Mouse (Mus musculus): ENCODE measurements around the gene Anapc5. TPM values are rescaled to one million over a fixed set of nuclear protein-coding genes. Genes with fewer than 3 reads are reported as not detected.

The Anapc5 gene
- polyA plus RNA-seq, 2 experiments, result 156 to 219 TPM

GRCm38 (mm10) chr5:122800345-122801010 lies 20.7 kb downstream of the Anapc5 start:
- Histone ChIP-seq H3K36me3 (replicated peaks; ENCODE audit: control insufficient read depth, insufficient read depth, low read depth) (peaks cover 84% of the 10 kb centered on the region), H3K4me2 (ENCODE audit: low read depth) (no peak overlapping the region), H3K4me3 (ENCODE audit: insufficient read depth in 1 of 2, low read depth in 2 of 2, low read length in 2 of 2) (no peak overlapping the region), H3K4me1 (replicated peaks; ENCODE audit: control insufficient read depth in 2 of 2, insufficient read depth in 2 of 2, low read length in 1 of 2) (peaks cover 0 to 20% of the 10 kb centered on the region in 2 experiments; a peak in 2 of 4 replicates), H3K9me3 (ENCODE audit: control insufficient read depth, low read length) (no peaks in the 10 kb centered on the region), H3K27me3 (ENCODE audit: control insufficient read depth, insufficient read depth, low read length) (no peaks in the 10 kb centered on the region), H3K9ac (replicated peaks) (no peak overlapping the region), H3K27ac (peak overlapping the region; percentile 22; the same call in 1 of the 2 replicates)
- no peak for DNase-seq (ENCODE audit: low read depth in 3 of 3, low spot score in 3 of 3)
- no peak for TF ChIP-seq CTCF (IDR thresholded peaks at IDR 0.05; ENCODE audit: low read depth)
- no peak for TF ChIP-seq EP300 (IDR thresholded peaks at IDR 0.05; ENCODE audit: low read depth)
- 77% methylated on average over 13 of the region's 13 CpGs for WGBS (ENCODE audit: insufficient replicate concordance)
- ATAC-seq (ENCODE audit: insufficient read depth), result peak; percentile 39

- TF ChIP-seq EP300 (IDR thresholded peaks at IDR 0.05; ENCODE audit: low read depth), result no peak
- no peak for TF ChIP-seq CTCF (IDR thresholded peaks at IDR 0.05; ENCODE audit: low read depth)
- Histone ChIP-seq H3K4me3 (ENCODE audit: insufficient read depth in 1 of 2, low read depth in 2 of 2, low read length in 2 of 2) (no peak overlapping the region), H3K4me1 (replicated peaks; ENCODE audit: control insufficient read depth in 2 of 2, insufficient read depth in 2 of 2, low read length in 1 of 2) (peaks cover 0 to 20% of the 10 kb centered on the region in 2 experiments; a peak in 2 of 4 replicates), H3K9ac (replicated peaks) (no peak overlapping the region), H3K4me2 (ENCODE audit: low read depth) (no peak overlapping the region), H3K9me3 (ENCODE audit: control insufficient read depth, low read length) (no peaks in the 10 kb centered on the region), H3K27ac (no peak overlapping the region), H3K36me3 (replicated peaks; ENCODE audit: control insufficient read depth, insufficient read depth, low read depth) (peaks cover 82% of the 10 kb centered on the region), H3K27me3 (ENCODE audit: control insufficient read depth, insufficient read depth, low read length) (no peaks in the 10 kb centered on the region)
- ATAC-seq (ENCODE audit: insufficient read depth) (0 out of 2 replicates have a peak, but pooled peaks have one; percentile 4), DNase-seq (ENCODE audit: low read depth in 3 of 3, low spot score in 3 of 3) (no peak)
- 82% methylated on average over 17 of the region's 17 CpGs for WGBS (ENCODE audit: insufficient replicate concordance)
These were observed 21.5 kb downstream of the Anapc5 start for GRCm38 (mm10) chr5:122799379-122800344.

- TF ChIP-seq EP300 (IDR thresholded peaks at IDR 0.05; ENCODE audit: low read depth), result no peak
- H3K4me2 ChIP-seq (ENCODE audit: low read depth), result no peak overlapping the region
- ATAC-seq (ENCODE audit: insufficient read depth), result peak; percentile 45; the same call in 1 of the 2 replicates
- no peak overlapping the region for H3K4me3 ChIP-seq (ENCODE audit: insufficient read depth in 1 of 2, low read depth in 2 of 2, low read length in 2 of 2)
- no peak overlapping the region for H3K27ac ChIP-seq
- no peak overlapping the region for H3K9ac ChIP-seq (replicated peaks)
- no peaks in the 10 kb centered on the region for H3K9me3 ChIP-seq (ENCODE audit: control insufficient read depth, low read length)
- H3K4me1 ChIP-seq (replicated peaks; ENCODE audit: control insufficient read depth in 2 of 2, insufficient read depth in 2 of 2, low read length in 1 of 2), result peaks cover 0 to 19% of the 10 kb centered on the region in 2 experiments; a peak in 2 of 4 replicates
- no peak for DNase-seq (ENCODE audit: low read depth in 3 of 3, low spot score in 3 of 3)
- peaks cover 79% of the 10 kb centered on the region for H3K36me3 ChIP-seq (replicated peaks; ENCODE audit: control insufficient read depth, insufficient read depth, low read depth)
- H3K27me3 ChIP-seq (ENCODE audit: control insufficient read depth, insufficient read depth, low read length), result no peaks in the 10 kb centered on the region
- WGBS (ENCODE audit: insufficient replicate concordance), result 59% methylated on average over 17 of the region's 17 CpGs
These were observed 22.4 kb downstream of the Anapc5 start for GRCm38 (mm10) chr5:122798557-122799378.

- no peak overlapping the region for H3K4me3 ChIP-seq (ENCODE audit: insufficient read depth in 1 of 2, low read depth in 2 of 2, low read length in 2 of 2)
- TF ChIP-seq EP300 (IDR thresholded peaks at IDR 0.05; ENCODE audit: low read depth) (no peak), CTCF (IDR thresholded peaks at IDR 0.05; ENCODE audit: low read depth) (no peak)
- no peaks in the 10 kb centered on the region for H3K9me3 ChIP-seq (ENCODE audit: control insufficient read depth, low read length)
- no peak overlapping the region for H3K4me2 ChIP-seq (ENCODE audit: low read depth)
- no peak overlapping the region for H3K9ac ChIP-seq (replicated peaks)
- peaks cover 82% of the 10 kb centered on the region for H3K36me3 ChIP-seq (replicated peaks; ENCODE audit: control insufficient read depth, insufficient read depth, low read depth)
- no peak overlapping the region for H3K27ac ChIP-seq
- H3K27me3 ChIP-seq (ENCODE audit: control insufficient read depth, insufficient read depth, low read length), result no peaks in the 10 kb centered on the region
- DNase-seq (ENCODE audit: low read depth in 3 of 3, low spot score in 3 of 3) (no peak), ATAC-seq (ENCODE audit: insufficient read depth) (no peak)
- peaks cover 0 to 19% of the 10 kb centered on the region in 2 experiments; a peak in 2 of 4 replicates for H3K4me1 ChIP-seq (replicated peaks; ENCODE audit: control insufficient read depth in 2 of 2, insufficient read depth in 2 of 2, low read length in 1 of 2)
- 81% methylated on average over 3 of the region's 3 CpGs for WGBS (ENCODE audit: insufficient replicate concordance)
These were observed 23.3 kb downstream of the Anapc5 start for GRCm38 (mm10) chr5:122797866-122798265.
